Mouse (Mus musculus) CD4-positive naive resting alpha-beta T cell, adult 76 days (primary cell): ENCODE data around the gene Nploc4. TPM values are rescaled to one million over a fixed set of nuclear protein-coding genes. Genes with fewer than 3 reads are reported as not detected.

ENCODE experiments used
- total RNA-seq: library from RNA; stranded (reverse); gene quantifications from one replicate; pipeline ENCODE4 v1.2.4, GENCODE M21; 2023

Nploc4 gene
- total RNA-seq: 58.8 TPM

GRCm38 (mm10) chr11:120437152-120437856 is at the start of gene Nploc4:
Gene Nploc4, minus strand, starts transcription at chr11:120437708.

GRCm38 (mm10) chr11:120484265-120484981 is 46.9 kb upstream of the Nploc4 start, which contains the start of gene Mrpl12:
Gene Mrpl12, plus strand, starts transcription at chr11:120484613.

GRCm38 (mm10) chr11:120467051-120467735 is 29.7 kb upstream of the Nploc4 start, which contains the start of gene Arl16:
Gene Arl16, minus strand, starts transcription at chr11:120467607.

GRCm38 (mm10) chr11:120457772-120458751 is 20.6 kb upstream of the Nploc4 start, which contains the start of the genes Oxld1 and Ccdc137:
Gene Oxld1, minus strand, starts transcription at chr11:120458068.
Gene Ccdc137, plus strand, starts transcription at chr11:120458115.

GRCm38 (mm10) chr11:120453306-120453705 is 15.8 kb upstream of the Nploc4 start, which contains the start of gene Pde6g:
Gene Pde6g, minus strand, starts transcription at chr11:120453500.

GRCm38 (mm10) chr11:120442344-120442743 is 4.8 kb upstream of the Nploc4 start, which contains the start of gene Tspan10:
Gene Tspan10, plus strand, starts transcription at chr11:120442644.

GRCm38 (mm10) chr11:120378611-120379540 is 58.6 kb downstream of the Nploc4 start, which contains the start of gene Faap100:
Gene Faap100, minus strand, starts transcription at chr11:120378764.

GRCm38 (mm10) chr11:120361295-120361694 is 76.2 kb downstream of the Nploc4 start, which contains the start of gene Fscn2:
Gene Fscn2, plus strand, starts transcription at chr11:120361534.

GRCm38 (mm10) chr11:120347791-120348683 is 89.5 kb downstream of the Nploc4 start, which contains the start of gene Actg1:
Gene Actg1, minus strand, starts transcription at chr11:120348542.

Other genes with a start within 250 kb of the Nploc4 start
- 0.32 TPM for gene Bahcc1, start 204.8 kb downstream of the Nploc4 start, total RNA-seq
- gene Actg1, start 89.2 kb downstream of the Nploc4 start, total RNA-seq: 1,148 TPM
- gene Fscn2, start 76.2 kb downstream of the Nploc4 start, total RNA-seq: 1.1 TPM
- gene Faap100, start 58.9 kb downstream of the Nploc4 start, total RNA-seq: 25.7 TPM
- 57.3 TPM for gene Tspan10, start 4.9 kb upstream of the Nploc4 start, total RNA-seq
- gene Pde6g, start 15.8 kb upstream of the Nploc4 start, total RNA-seq: 0.67 TPM
- gene Oxld1, start 20.4 kb upstream of the Nploc4 start, total RNA-seq: 3.7 TPM
- gene Ccdc137, start 20.4 kb upstream of the Nploc4 start, total RNA-seq: 35.0 TPM
- gene Arl16, start 29.9 kb upstream of the Nploc4 start, total RNA-seq: 12.6 TPM
- gene Mrpl12, start 46.9 kb upstream of the Nploc4 start, total RNA-seq: 32.6 TPM
- gene Slc25a10, start 54.1 kb upstream of the Nploc4 start, total RNA-seq: 9.1 TPM
- not detected for gene Gcgr, start 93.0 kb upstream of the Nploc4 start, total RNA-seq
- gene Mcrip1, start 112.0 kb upstream of the Nploc4 start, total RNA-seq: 37.9 TPM
- gene Ppp1r27, start 113.4 kb upstream of the Nploc4 start, total RNA-seq: not detected
- 114 TPM for gene P4hb, start 135.5 kb upstream of the Nploc4 start, total RNA-seq
- gene Arhgdia, start 143.9 kb upstream of the Nploc4 start, total RNA-seq: 372 TPM
- 104 TPM for gene Alyref, start 160.7 kb upstream of the Nploc4 start, total RNA-seq
- gene Anapc11, start 160.7 kb upstream of the Nploc4 start, total RNA-seq: 57.5 TPM
- 6.0 TPM for gene Npb, start 170.8 kb upstream of the Nploc4 start, total RNA-seq
- 152 TPM for gene Pcyt2, start 180.2 kb upstream of the Nploc4 start, total RNA-seq
- 96.6 TPM for gene Sirt7, start 187.5 kb upstream of the Nploc4 start, total RNA-seq
- 53.1 TPM for gene Mafg, start 195.9 kb upstream of the Nploc4 start, total RNA-seq
- gene Pycr1, start 206.1 kb upstream of the Nploc4 start, total RNA-seq: 2.8 TPM
- not detected for gene Myadml2, start 210.4 kb upstream of the Nploc4 start, total RNA-seq
- gene Notum, start 223.5 kb upstream of the Nploc4 start, total RNA-seq: not detected
- gene Aspscr1, start 235.3 kb upstream of the Nploc4 start, total RNA-seq: 106 TPM